Mouse (Mus musculus) megakaryocyte, embryonic 14.5 days (primary cell): Measurements from ENCODE around the gene Rps18. TPM values are rescaled to one million over a fixed set of nuclear protein-coding genes. Genes with fewer than 3 reads are reported as not detected.
A peak's percentile ranks its signal among the peaks of the same experiment; 100 is the strongest.
"Not testable (repeated sequence)": the region's sequence is repeated elsewhere in the genome, so short reads cannot be mapped to it uniquely, and the experiment has no call there.

ENCODE experiments used
- H3K27me3 ChIP-seq: replicated peaks from 2 replicates; pipeline ENCODE3; 2012; ENCODE audit warnings: inconsistent platforms
- H3K36me3 ChIP-seq: replicated peaks from 2 replicates; pipeline ENCODE3; 2012; ENCODE audit warnings: low read length, inconsistent platforms, mixed read lengths
- H3K4me1 ChIP-seq: 2 replicates; pipeline ENCODE4 v1.6.1; 2012; ENCODE audit warnings: inconsistent platforms
- H3K4me3 ChIP-seq: replicated peaks from 2 replicates; pipeline ENCODE3; 2012; ENCODE audit warnings: moderate library complexity, mild to moderate bottlenecking, inconsistent platforms
- H3K9me3 ChIP-seq: 2 replicates; pipeline ENCODE4 v1.6.1; 2012; ENCODE audit warnings: inconsistent platforms
- FLI1 ChIP-seq: IDR thresholded peaks from 2 replicates; pipeline ENCODE4 v1.6.1; 2012; ENCODE audit warnings: low read length, inconsistent platforms, mixed read lengths
- GATA1 ChIP-seq: IDR thresholded peaks from 3 replicates; pipeline ENCODE4 v1.6.1; 2012; ENCODE audit warnings: mixed read lengths, low read length, inconsistent platforms, borderline replicate concordance
- polyA plus RNA-seq: library from polyadenylated mRNA; stranded (reverse); fragments of >175 nt; gene quantifications from 2 replicates; pipeline ENCODE4 v1.2.3, GENCODE M21; 2012; ENCODE audit warnings: low replicate concordance; ENCODE audit not compliant: insufficient read depth

Rps18 gene
- 17.5 and 129 TPM in 2 replicates for polyA plus RNA-seq

GRCm38 (mm10) chr17:33955555-33956214, at the start of gene Rps18, which contains the start of gene Vps52:
Gene Rps18 (minus strand): TSS chr17:33956001.
Gene Vps52 (plus strand): TSS chr17:33955812.
- peaks cover 58% of the 10 kb centered on the region for H3K4me1 ChIP-seq
- H3K9me3 ChIP-seq: no peaks in the 10 kb centered on the region
- no peaks in the 10 kb centered on the region for H3K27me3 ChIP-seq
- peak within 1 kb of the TSS; percentile 98 for H3K4me3 ChIP-seq
- peaks cover 64% of the 10 kb centered on the region for H3K36me3 ChIP-seq
- TF ChIP-seq FLI1: peak; percentile 92
- no peak for TF ChIP-seq GATA1

DNA sequence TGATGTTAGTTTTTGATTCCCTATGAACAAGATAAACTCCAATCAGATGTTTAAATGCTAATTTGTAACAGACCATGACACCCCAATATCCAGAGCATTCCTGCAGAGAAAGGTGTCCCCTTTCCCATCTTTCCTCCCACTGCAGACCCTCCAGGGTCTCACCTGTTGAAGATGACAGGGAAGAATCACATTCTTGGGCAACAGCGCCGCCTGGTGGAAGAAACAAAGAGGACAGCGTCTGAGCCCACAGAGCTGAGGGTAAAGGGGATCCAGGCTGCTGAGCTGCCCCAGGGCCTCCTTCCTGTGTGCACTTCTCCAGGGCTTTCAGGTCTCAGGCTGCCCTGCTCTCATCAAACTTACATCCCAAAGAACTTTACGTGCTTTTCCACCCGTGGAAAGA, 47.6 kb upstream of the Rps18 start:
- no peaks in the 10 kb centered on the region for H3K36me3 ChIP-seq
- H3K4me3 ChIP-seq: no peak overlapping the region
- peaks cover 8% of the 10 kb centered on the region for H3K9me3 ChIP-seq
- TF ChIP-seq GATA1: no peak
- no peak for TF ChIP-seq FLI1
- peaks cover 3% of the 10 kb centered on the region; the same call in 1 of the 2 replicates for H3K4me1 ChIP-seq
- H3K27me3 ChIP-seq: peaks cover 2% of the 10 kb centered on the region

DNA sequence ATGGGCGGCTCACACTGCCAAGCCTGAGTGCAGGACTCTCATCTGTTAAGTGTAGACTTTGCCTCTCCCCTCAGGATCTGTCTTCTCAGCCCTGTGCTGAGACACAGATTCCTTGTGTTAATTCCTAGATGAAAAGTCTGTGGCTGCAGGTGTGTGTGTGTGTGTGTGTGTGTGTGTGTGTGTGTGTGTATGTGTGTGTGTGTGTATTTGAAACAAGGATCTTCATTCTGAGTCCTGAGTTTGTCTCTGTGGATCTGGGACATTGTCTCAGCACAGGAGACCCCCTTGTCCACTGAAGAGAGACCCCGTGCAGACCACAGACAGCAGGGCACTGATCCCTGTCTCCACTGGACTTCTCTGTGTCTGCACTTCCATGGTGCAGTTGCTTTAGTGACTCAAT, 45.0 kb upstream of the Rps18 start:
- H3K4me3 ChIP-seq: peak overlapping the region; percentile 92
- not testable (repeated sequence) for H3K27me3 ChIP-seq

GRCm38 (mm10) chr17:34000150-34000537, 44.3 kb upstream of the Rps18 start, which contains the start of gene H2-K1:
Gene H2-K1 (minus strand): TSS chr17:34000347.
- Histone ChIP-seq H3K4me3 (peak within 1 kb of the TSS; percentile 92), H3K36me3 (peaks cover 17% of the 10 kb centered on the region)

More for the DNA sequence above, 45.0 kb upstream of the Rps18 start:
- H3K36me3 ChIP-seq: peaks cover 13% of the 10 kb centered on the region
- H3K4me1 ChIP-seq, H3K9me3 ChIP-seq: not testable (repeated sequence)

DNA sequence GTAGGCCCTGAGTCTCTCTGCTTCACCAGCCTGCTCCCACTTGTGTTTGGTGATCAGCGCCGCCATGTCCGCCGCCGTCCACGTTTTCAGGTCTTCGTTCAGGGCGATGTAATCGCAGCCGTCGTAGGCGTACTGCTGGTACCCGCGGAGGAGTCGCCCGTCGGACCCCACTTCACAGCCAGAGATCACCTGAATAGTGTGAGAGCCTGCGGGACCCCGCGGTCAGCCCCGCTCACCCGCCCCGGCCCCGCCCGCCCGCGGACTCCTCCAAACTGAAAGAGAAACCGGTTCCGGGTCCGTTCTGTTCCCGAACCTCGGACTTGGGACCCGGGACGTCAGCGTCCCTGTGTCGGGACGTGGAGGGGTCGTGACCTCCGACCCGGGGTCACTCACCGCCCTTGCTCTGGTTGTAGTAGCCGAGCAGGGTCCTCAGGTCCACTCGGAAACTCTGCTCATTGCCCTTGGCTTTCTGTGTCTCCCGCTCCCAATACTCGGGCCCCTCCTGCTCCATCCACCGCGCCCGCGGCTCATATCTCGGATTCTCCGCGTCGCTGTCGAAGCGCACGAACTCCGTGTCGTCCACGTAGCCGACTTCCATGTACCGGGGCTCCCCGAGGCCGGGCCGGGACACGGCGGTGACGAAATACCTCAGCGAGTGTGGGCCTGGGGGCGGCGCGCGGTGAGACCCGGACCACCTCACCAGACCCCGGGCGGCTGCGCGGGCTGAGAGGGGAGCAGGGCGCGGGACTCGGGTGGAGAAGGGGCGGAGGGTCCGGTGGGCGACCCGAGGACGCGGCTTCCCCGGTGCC, 43.7 kb upstream of the Rps18 start:
- H3K9me3 ChIP-seq: peaks cover 5% of the 10 kb centered on the region; the same call in 1 of the 2 replicates
- no peak for TF ChIP-seq FLI1
- no peak for TF ChIP-seq GATA1
- H3K4me1 ChIP-seq: peaks cover 11% of the 10 kb centered on the region
- peak overlapping the region; percentile 92 for H3K4me3 ChIP-seq
- peaks cover 17% of the 10 kb centered on the region for H3K36me3 ChIP-seq
- H3K27me3 ChIP-seq: no peaks in the 10 kb centered on the region

More at GRCm38 (mm10) chr17:34000150-34000537, 44.3 kb upstream of the Rps18 start, which contains the start of gene H2-K1:
- Histone ChIP-seq H3K9me3 (peaks cover 5% of the 10 kb centered on the region; the same call in 1 of the 2 replicates), H3K4me1 (peaks cover 6% of the 10 kb centered on the region; the same call in 1 of the 2 replicates), H3K27me3 (no peaks in the 10 kb centered on the region)
- TF ChIP-seq FLI1 (no peak), GATA1 (no peak)

GRCm38 (mm10) chr17:33998697-33999096, 42.9 kb upstream of the Rps18 start:
- Histone ChIP-seq H3K4me3 (peak overlapping the region; percentile 69), H3K36me3 (peaks cover 17% of the 10 kb centered on the region)

DNA sequence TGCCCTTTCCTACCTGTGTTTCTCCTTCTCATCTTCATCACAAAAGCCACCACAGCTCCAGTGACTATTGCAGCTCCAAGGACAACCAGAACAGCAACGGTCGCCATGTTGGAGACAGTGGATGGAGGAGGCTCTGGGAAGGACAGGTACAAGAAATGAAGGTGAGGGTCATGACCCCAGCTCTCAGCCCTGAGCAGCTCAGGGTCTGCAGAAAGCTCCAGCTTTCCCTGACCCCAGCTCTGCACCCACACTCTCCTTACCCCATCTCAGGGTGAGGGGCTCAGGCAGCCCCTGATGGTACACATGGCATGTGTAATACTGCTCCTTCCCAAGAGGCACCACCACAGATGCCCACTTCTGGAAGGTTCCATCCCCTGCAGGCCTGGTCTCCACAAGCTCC, 41.2 kb upstream of the Rps18 start:
- H3K4me3 ChIP-seq, H3K9me3 ChIP-seq, H3K27me3 ChIP-seq: not testable (repeated sequence)
- peaks cover 12% of the 10 kb centered on the region for H3K4me1 ChIP-seq
- peaks cover 17% of the 10 kb centered on the region for H3K36me3 ChIP-seq

More at GRCm38 (mm10) chr17:33998697-33999096, 42.9 kb upstream of the Rps18 start:
- H3K27me3 ChIP-seq, H3K9me3 ChIP-seq: not testable (repeated sequence)
- peaks cover 11% of the 10 kb centered on the region for H3K4me1 ChIP-seq

DNA sequence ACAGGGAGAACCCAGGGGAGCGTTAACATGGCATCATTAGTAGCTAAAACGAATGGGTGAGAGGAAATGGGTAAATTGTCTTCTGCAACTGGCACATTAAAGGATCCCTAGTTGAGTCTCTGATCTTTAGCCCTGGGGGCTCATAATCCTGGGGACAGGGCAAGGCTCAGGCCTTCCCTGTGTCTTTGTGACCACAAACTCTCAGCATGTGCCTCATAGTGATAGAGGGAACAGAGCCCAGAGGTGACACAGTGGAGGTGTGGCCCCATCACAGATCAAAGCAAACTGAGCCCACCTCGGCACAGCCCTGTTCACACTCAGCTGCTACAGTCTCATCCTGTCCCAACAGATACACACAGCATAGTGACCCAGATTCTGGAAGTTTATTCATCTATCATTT, 39.9 kb upstream of the Rps18 start:
- Histone ChIP-seq H3K27me3 (no peaks in the 10 kb centered on the region), H3K9me3 (no peaks in the 10 kb centered on the region), H3K4me1 (peaks cover 15% of the 10 kb centered on the region), H3K4me3 (no peak overlapping the region), H3K36me3 (peaks cover 17% of the 10 kb centered on the region)
- TF ChIP-seq FLI1: no peak
- TF ChIP-seq GATA1: no peak

DNA sequence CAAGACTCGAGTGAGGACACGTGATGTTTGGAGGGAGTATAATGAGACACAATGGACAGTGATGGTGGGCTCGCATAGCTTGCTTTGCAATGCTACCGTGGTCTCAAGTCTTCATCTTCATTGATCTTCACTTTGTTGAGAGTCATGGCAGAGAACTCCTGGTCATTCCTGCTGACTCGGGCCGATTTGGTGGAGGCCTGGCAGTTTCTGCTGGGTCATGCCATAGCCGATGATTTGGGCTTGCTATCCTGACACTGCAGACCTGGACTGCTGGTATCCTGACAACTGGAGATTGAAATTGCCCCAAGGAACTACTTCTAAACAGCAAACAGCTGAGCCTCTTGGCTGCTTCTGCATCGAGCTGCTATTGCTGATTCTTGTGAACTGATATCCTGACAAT, 39.2 kb upstream of the Rps18 start:
- H3K9me3 ChIP-seq: no peaks in the 10 kb centered on the region
- H3K27me3 ChIP-seq: no peaks in the 10 kb centered on the region
- H3K36me3 ChIP-seq: peaks cover 17% of the 10 kb centered on the region
- peaks cover 15% of the 10 kb centered on the region for H3K4me1 ChIP-seq
- H3K4me3 ChIP-seq: peak overlapping the region; percentile 46
- TF ChIP-seq FLI1: no peak
- TF ChIP-seq GATA1: no peak
